ENCODE assay signal across 20 mouse cellular contexts in genomic region chr8:51409123-51409522, GRCm38 (mm10).
"Had no signal": no experiment of that assay in that cellular context is flagged by ENCODE, and none has a peak within 500 bp of the region (broad histone marks: within the 10 kb centered on the region; RNA-seq: fewer than 3 reads in every experiment).

No protein-coding gene starts in this region.

- H3K4me1 ChIP-seq: liver, embryonic 12.5 days; megakaryocyte, embryonic 14.5 days; midbrain, embryonic 10.5 days; midbrain, embryonic 12.5 days; neural tube, embryonic 13.5 days; neural tube, embryonic 15.5 days had no signal

- H3K9me3 ChIP-seq: liver, embryonic 12.5 days; megakaryocyte, embryonic 14.5 days; midbrain, embryonic 10.5 days; midbrain, embryonic 12.5 days; neural tube, embryonic 13.5 days; neural tube, embryonic 15.5 days had no signal

- DNase-seq: lung, adult 18-20 months; lung, embryonic 14.5 days; lung, postnatal 10 days; midbrain, embryonic 14.5 days; retina, postnatal 1 day; right cerebral cortex, adult 18-20 months; right cerebral cortex, postnatal 25 days; thymus, adult 2 months; thymus, postnatal 25 days; thymus, postnatal 4 days had no signal

- H3K4me2 ChIP-seq: liver, embryonic 12.5 days; lung, embryonic 14.5 days; midbrain, embryonic 12.5 days; neural tube, embryonic 13.5 days; neural tube, embryonic 15.5 days had no signal

- H3K36me3 ChIP-seq: liver, embryonic 12.5 days; midbrain, embryonic 10.5 days; midbrain, embryonic 12.5 days; neural tube, embryonic 13.5 days; neural tube, embryonic 15.5 days had no signal

- H3K9ac ChIP-seq: liver, embryonic 12.5 days; liver, embryonic 14.5 days; lung, embryonic 14.5 days; midbrain, embryonic 12.5 days; neural tube, embryonic 13.5 days; neural tube, embryonic 15.5 days had no signal

- H3K27ac ChIP-seq: liver, embryonic 12.5 days; liver, embryonic 14.5 days; macrophage; midbrain, embryonic 10.5 days; midbrain, embryonic 12.5 days; neural tube, embryonic 13.5 days; neural tube, embryonic 15.5 days had no signal

- ATAC-seq: liver, embryonic 12.5 days; midbrain, embryonic 16.5 days had no signal

- H3K4me3 ChIP-seq: liver, embryonic 12.5 days; megakaryocyte, embryonic 14.5 days; midbrain, embryonic 10.5 days; midbrain, embryonic 12.5 days; myocyte; neural tube, embryonic 13.5 days; neural tube, embryonic 15.5 days had no signal

- H3K27me3 ChIP-seq: liver, embryonic 12.5 days; megakaryocyte, embryonic 14.5 days; midbrain, embryonic 12.5 days; neural tube, embryonic 13.5 days; neural tube, embryonic 15.5 days had no signal
